Comparison of ENCODE assay signal across 10 mouse cellular contexts in genomic region chr16:95449361-95449725, GRCm38 (mm10).
A peak's percentile ranks its signal among the peaks of the same experiment; 100 is the strongest.
DNase-seq lines count a peak whose midpoint lies in the region; ATAC-seq and TF ChIP-seq lines count a peak whose summit lies in the region.
"Had no signal": no experiment of that assay in that cellular context is flagged by ENCODE, and none has a peak within 500 bp of the region (broad histone marks: within the 10 kb centered on the region; RNA-seq: fewer than 3 reads in every experiment).

No protein-coding gene starts in this region.

- WGBS in lung, adult 2 months = 26% methylated on average over 5 of the region's 5 CpGs
- WGBS in stomach, postnatal 0 days = 36% methylated on average over 5 of the region's 5 CpGs
- 79% methylated on average over 5 of the region's 5 CpGs for WGBS in forebrain, embryonic 11.5 days

- peak; percentile 42; the same call in 1 of the 2 replicates for TF ChIP-seq CTCF in lung, adult 2 months (IDR thresholded peaks at IDR 0.05; ENCODE audit: insufficient read depth, low read length)
- peak; percentile 29 for TF ChIP-seq CTCF in stomach, postnatal 0 days (IDR thresholded peaks at IDR 0.05; ENCODE audit: low read depth)

- TF ChIP-seq POLR2A in lung, adult 2 months (IDR thresholded peaks at IDR 0.05; ENCODE audit: borderline replicate concordance, extremely low read depth, low read depth, low read length) = 0 out of 2 replicates have a peak, but pooled peaks have one; percentile 17

- H3K36me3 ChIP-seq in stomach, postnatal 0 days (ENCODE audit: control insufficient read depth, insufficient read depth, low read length) = no peaks in the 10 kb centered on the region
- no peaks in the 10 kb centered on the region for H3K36me3 ChIP-seq in forebrain, embryonic 11.5 days (ENCODE audit: control insufficient read depth, insufficient read depth, low read length)
- H3K36me3 ChIP-seq: embryonic facial prominence, embryonic 10.5 days had no signal

- no peak overlapping the region; the same call in 1 of the 2 replicates for H3K27ac ChIP-seq in stomach, postnatal 0 days (replicated peaks)
- no peak overlapping the region for H3K27ac ChIP-seq in forebrain, embryonic 11.5 days (ENCODE audit: low read depth, low read length)

- DNase-seq in adrenal gland, adult 2 months = peak; percentile 39
- DNase-seq in adrenal gland, postnatal 25 days = no peak
- peak; percentile 33 for DNase-seq in thymus, postnatal 14 days
- DNase-seq in thymus, postnatal 10 days (ENCODE audit: low spot score in 2 of 2) = no peak
- DNase-seq in lung, adult 2 months = no peak
- no peak for DNase-seq in stomach, postnatal 0 days (ENCODE audit: low spot score)
- DNase-seq in forebrain, embryonic 11.5 days (ENCODE audit: low spot score) = no peak
- no peak for DNase-seq in layer of hippocampus, postnatal 14 days (ENCODE audit: low spot score in 2 of 2)

- H3K4me3 ChIP-seq in lung, adult 2 months (replicated peaks; ENCODE audit: extremely low read depth, low read depth, low read length) = no peak overlapping the region
- H3K4me3 ChIP-seq in stomach, postnatal 0 days (ENCODE audit: low read depth, low read length) = no peak overlapping the region
- no peak overlapping the region for H3K4me3 ChIP-seq in forebrain, embryonic 11.5 days (ENCODE audit: low read depth, low read length)
- H3K4me3 ChIP-seq: embryonic facial prominence, embryonic 10.5 days had no signal

- H3K9me3 ChIP-seq in stomach, postnatal 0 days (ENCODE audit: control insufficient read depth, low read length) = no peaks in the 10 kb centered on the region
- no peaks in the 10 kb centered on the region for H3K9me3 ChIP-seq in forebrain, embryonic 11.5 days (ENCODE audit: control insufficient read depth, low read length)
- H3K9me3 ChIP-seq: embryonic facial prominence, embryonic 10.5 days had no signal

- H3K4me1 ChIP-seq in lung, adult 2 months (ENCODE audit: control insufficient read depth, insufficient read depth, low read length) = peaks cover 13% of the 10 kb centered on the region; the same call in 1 of the 2 replicates
- H3K4me1 ChIP-seq in stomach, postnatal 0 days (replicated peaks; ENCODE audit: control insufficient read depth, insufficient read depth) = no peaks in the 10 kb centered on the region
- no peaks in the 10 kb centered on the region for H3K4me1 ChIP-seq in forebrain, embryonic 11.5 days (replicated peaks; ENCODE audit: control insufficient read depth, insufficient read depth, low read length)

- ATAC-seq in stomach, postnatal 0 days (ENCODE audit: low FRiP score, low TSS enrichment) = no peak
- no peak for ATAC-seq in forebrain, embryonic 11.5 days (replicated peaks; ENCODE audit: low FRiP score)
- ATAC-seq: activated CD4-positive, CD25-positive, alpha-beta regulatory T cell, adult 4 months had no signal

- no peak for TF ChIP-seq EP300 in stomach, postnatal 0 days (optimal IDR thresholded peaks at IDR 0.05)

- no peaks in the 10 kb centered on the region for H3K27me3 ChIP-seq in stomach, postnatal 0 days (ENCODE audit: control insufficient read depth, insufficient read depth, low read length)
- no peaks in the 10 kb centered on the region for H3K27me3 ChIP-seq in forebrain, embryonic 11.5 days (ENCODE audit: control insufficient read depth, insufficient read depth, low read length)

- H3K4me2 ChIP-seq in stomach, postnatal 0 days (replicated peaks; ENCODE audit: low read depth) = no peak overlapping the region
- no peak overlapping the region for H3K4me2 ChIP-seq in forebrain, embryonic 11.5 days (ENCODE audit: low read depth, low read length, severe bottlenecking)

- H3K9ac ChIP-seq in stomach, postnatal 0 days (ENCODE audit: low read length) = no peak overlapping the region
- no peak overlapping the region for H3K9ac ChIP-seq in forebrain, embryonic 11.5 days (ENCODE audit: low read length)

Comparison
In these comparisons a context has a peak if more than half of its experiments do, and no peak if none do; other contexts are left out.
1. DNase-seq: peak in adrenal gland, adult 2 months (single experiment) and thymus, postnatal 14 days (single experiment); none in adrenal gland, postnatal 25 days (single experiment), thymus, postnatal 10 days (0 of 2), lung, adult 2 months (single experiment), stomach, postnatal 0 days (single experiment), forebrain, embryonic 11.5 days (single experiment) and layer of hippocampus, postnatal 14 days (0 of 2).